Mouse (Mus musculus): Measurements from ENCODE around the gene Dnase2b. TPM values are rescaled to one million over a fixed set of nuclear protein-coding genes. Genes with fewer than 3 reads are reported as not detected.

Dnase2b gene
- polyA plus RNA-seq, 1 experiment from 2014 or later, result not detected

GRCm38 (mm10) chr3:146610322-146610721 is 5.1 kb downstream of the Dnase2b start:
- ATAC-seq (ENCODE audit: low read depth), result no peak
- 83% methylated on average over 10 of the region's 10 CpGs for WGBS
- Histone ChIP-seq H3K4me3 (no peak overlapping the region), H3K9ac (no peak overlapping the region), H3K36me3 (no peaks in the 10 kb centered on the region), H3K4me1 (replicated peaks) (peaks cover 12% of the 10 kb centered on the region), H3K27ac (replicated peaks) (no peak overlapping the region), H3K4me2 (no peak overlapping the region), H3K9me3 (no peaks in the 10 kb centered on the region), H3K27me3 (no peaks in the 10 kb centered on the region)

- H3K9ac ChIP-seq, result no peak overlapping the region
- peak; percentile 78 for ATAC-seq (ENCODE audit: low read depth)
- 19% methylated on average over 1 of the region's 1 CpGs for WGBS
- H3K36me3 ChIP-seq, result no peaks in the 10 kb centered on the region
- H3K4me2 ChIP-seq, result no peak overlapping the region
- no peaks in the 10 kb centered on the region for H3K9me3 ChIP-seq
- H3K27me3 ChIP-seq, result no peaks in the 10 kb centered on the region
- H3K4me3 ChIP-seq, result no peak overlapping the region
- peaks cover 12% of the 10 kb centered on the region for H3K4me1 ChIP-seq (replicated peaks)
- 0 out of 2 replicates have a peak overlapping the region, but pooled peaks have one; percentile 28 for H3K27ac ChIP-seq (replicated peaks)
These were observed 8.0 kb downstream of the Dnase2b start for GRCm38 (mm10) chr3:146607368-146607767.

- WGBS, result 78% methylated on average over 9 of the region's 9 CpGs
- Histone ChIP-seq H3K4me3 (no peak overlapping the region), H3K27ac (replicated peaks) (no peak overlapping the region), H3K9ac (no peak overlapping the region), H3K27me3 (no peaks in the 10 kb centered on the region), H3K9me3 (no peaks in the 10 kb centered on the region), H3K36me3 (no peaks in the 10 kb centered on the region), H3K4me1 (replicated peaks) (peaks cover 12% of the 10 kb centered on the region), H3K4me2 (no peak overlapping the region)
- no peak for ATAC-seq (ENCODE audit: low read depth)
These were observed 10.7 kb downstream of the Dnase2b start for GRCm38 (mm10) chr3:146604647-146605046.

GRCm38 (mm10) chr3:146602531-146602930 is 12.9 kb downstream of the Dnase2b start:
- ATAC-seq (ENCODE audit: low read depth), result no peak
- H3K9ac ChIP-seq, result no peak overlapping the region
- no peak overlapping the region for H3K27ac ChIP-seq (replicated peaks)
- no peak overlapping the region for H3K4me2 ChIP-seq
- no peaks in the 10 kb centered on the region for H3K36me3 ChIP-seq
- H3K4me1 ChIP-seq (replicated peaks), result peaks cover 8% of the 10 kb centered on the region
- no peaks in the 10 kb centered on the region for H3K9me3 ChIP-seq
- H3K4me3 ChIP-seq, result no peak overlapping the region
- no peaks in the 10 kb centered on the region for H3K27me3 ChIP-seq
- 93% methylated on average over 3 of the region's 3 CpGs for WGBS

GRCm38 (mm10) chr3:146601205-146601604 is 14.2 kb downstream of the Dnase2b start:
- WGBS, result 94% methylated on average over 2 of the region's 2 CpGs
- Histone ChIP-seq H3K27me3 (no peaks in the 10 kb centered on the region), H3K27ac (replicated peaks) (no peak overlapping the region), H3K9ac (no peak overlapping the region), H3K9me3 (no peaks in the 10 kb centered on the region), H3K36me3 (no peaks in the 10 kb centered on the region), H3K4me2 (no peak overlapping the region), H3K4me3 (no peak overlapping the region), H3K4me1 (replicated peaks) (no peaks in the 10 kb centered on the region)
- no peak for ATAC-seq (ENCODE audit: low read depth)

GRCm38 (mm10) chr3:146599198-146599900 is 16.0 kb downstream of the Dnase2b start:
- ATAC-seq (ENCODE audit: low read depth), result no peak
- Histone ChIP-seq H3K4me3 (no peak overlapping the region), H3K9me3 (no peaks in the 10 kb centered on the region), H3K27me3 (no peaks in the 10 kb centered on the region), H3K4me2 (no peak overlapping the region), H3K4me1 (replicated peaks) (no peaks in the 10 kb centered on the region), H3K36me3 (no peaks in the 10 kb centered on the region), H3K27ac (replicated peaks) (no peak overlapping the region), H3K9ac (no peak overlapping the region)
- 88% methylated on average over 6 of the region's 6 CpGs for WGBS

- no peaks in the 10 kb centered on the region for H3K27me3 ChIP-seq
- H3K27ac ChIP-seq (replicated peaks), result no peak overlapping the region
- ATAC-seq (ENCODE audit: low read depth), result no peak
- H3K4me3 ChIP-seq, result no peak overlapping the region
- 89% methylated on average over 6 of the region's 6 CpGs for WGBS
- no peaks in the 10 kb centered on the region for H3K9me3 ChIP-seq
- H3K4me2 ChIP-seq, result no peak overlapping the region
- H3K36me3 ChIP-seq, result no peaks in the 10 kb centered on the region
- H3K9ac ChIP-seq, result no peak overlapping the region
- H3K4me1 ChIP-seq (replicated peaks), result no peaks in the 10 kb centered on the region
These were observed 17.0 kb downstream of the Dnase2b start for GRCm38 (mm10) chr3:146598411-146598810.

- 87% methylated on average over 7 of the region's 7 CpGs for WGBS
- Histone ChIP-seq H3K9me3 (no peaks in the 10 kb centered on the region), H3K4me3 (no peak overlapping the region), H3K27me3 (no peaks in the 10 kb centered on the region), H3K9ac (no peak overlapping the region), H3K4me1 (replicated peaks) (no peaks in the 10 kb centered on the region; the same call in 1 of the 2 replicates), H3K4me2 (no peak overlapping the region), H3K27ac (replicated peaks) (no peak overlapping the region), H3K36me3 (no peaks in the 10 kb centered on the region)
- no peak for ATAC-seq (ENCODE audit: low read depth)
These were observed 18.5 kb downstream of the Dnase2b start for GRCm38 (mm10) chr3:146596864-146597263.

- H3K4me1 ChIP-seq (replicated peaks), result no peaks in the 10 kb centered on the region; the same call in 1 of the 2 replicates
- H3K9me3 ChIP-seq, result no peaks in the 10 kb centered on the region
- WGBS, result 93% methylated on average over 8 of the region's 8 CpGs
- no peak for ATAC-seq (ENCODE audit: low read depth)
- no peak overlapping the region for H3K9ac ChIP-seq
- no peaks in the 10 kb centered on the region for H3K36me3 ChIP-seq
- H3K27ac ChIP-seq (replicated peaks), result no peak overlapping the region
- H3K4me2 ChIP-seq, result no peak overlapping the region
- H3K27me3 ChIP-seq, result no peaks in the 10 kb centered on the region
- no peak overlapping the region for H3K4me3 ChIP-seq
These were observed 19.0 kb downstream of the Dnase2b start for GRCm38 (mm10) chr3:146596387-146596786.

GRCm38 (mm10) chr3:146595440-146595839 is 20.0 kb downstream of the Dnase2b start:
- no peaks in the 10 kb centered on the region for H3K36me3 ChIP-seq
- 85% methylated on average over 6 of the region's 6 CpGs for WGBS
- H3K27me3 ChIP-seq, result no peaks in the 10 kb centered on the region
- no peak overlapping the region for H3K9ac ChIP-seq
- ATAC-seq (ENCODE audit: low read depth), result no peak
- no peak overlapping the region for H3K27ac ChIP-seq (replicated peaks)
- H3K4me2 ChIP-seq, result no peak overlapping the region
- H3K4me1 ChIP-seq (replicated peaks), result no peaks in the 10 kb centered on the region; the same call in 1 of the 2 replicates
- no peaks in the 10 kb centered on the region for H3K9me3 ChIP-seq
- H3K4me3 ChIP-seq, result no peak overlapping the region

GRCm38 (mm10) chr3:146591601-146592000 is 23.8 kb downstream of the Dnase2b start:
- Histone ChIP-seq H3K4me1 (replicated peaks) (no peaks in the 10 kb centered on the region; the same call in 1 of the 2 replicates), H3K36me3 (no peaks in the 10 kb centered on the region), H3K9me3 (no peaks in the 10 kb centered on the region), H3K4me3 (no peak overlapping the region), H3K27ac (replicated peaks) (peak overlapping the region; percentile 18; the same call in 1 of the 2 replicates), H3K4me2 (no peak overlapping the region), H3K27me3 (no peaks in the 10 kb centered on the region), H3K9ac (no peak overlapping the region)
- 64% methylated on average over 2 of the region's 2 CpGs for WGBS
- no peak for ATAC-seq (ENCODE audit: low read depth)

GRCm38 (mm10) chr3:146591159-146591558 is 24.2 kb downstream of the Dnase2b start:
- Histone ChIP-seq H3K4me2 (no peak overlapping the region), H3K36me3 (no peaks in the 10 kb centered on the region), H3K27me3 (no peaks in the 10 kb centered on the region), H3K9ac (no peak overlapping the region), H3K4me3 (no peak overlapping the region), H3K27ac (replicated peaks) (no peak overlapping the region), H3K9me3 (no peaks in the 10 kb centered on the region), H3K4me1 (replicated peaks) (no peaks in the 10 kb centered on the region; the same call in 1 of the 2 replicates)
- 81% methylated on average over 7 of the region's 7 CpGs for WGBS
- no peak for ATAC-seq (ENCODE audit: low read depth)

GRCm38 (mm10) chr3:146589523-146589922 is 25.9 kb downstream of the Dnase2b start:
- H3K4me3 ChIP-seq, result no peak overlapping the region
- no peaks in the 10 kb centered on the region for H3K9me3 ChIP-seq
- no peaks in the 10 kb centered on the region for H3K27me3 ChIP-seq
- 79% methylated on average over 6 of the region's 6 CpGs for WGBS
- peak overlapping the region; percentile 62 for H3K27ac ChIP-seq (replicated peaks)
- H3K36me3 ChIP-seq, result no peaks in the 10 kb centered on the region
- 0 out of 2 replicates have a peak overlapping the region, but pooled peaks have one; percentile 17 for H3K9ac ChIP-seq
- no peak for ATAC-seq (ENCODE audit: low read depth)
- H3K4me2 ChIP-seq, result no peak overlapping the region
- no peaks in the 10 kb centered on the region; the same call in 1 of the 2 replicates for H3K4me1 ChIP-seq (replicated peaks)

All from neural tube, embryonic 13.5 days (tissue).